Mouse (Mus musculus): ENCODE results near the gene Mybpc3.

The Mybpc3 gene

GRCm38 (mm10) chr2:91125101-91125500 is 7.2 kb downstream of the Mybpc3 start:
- DNase-seq, result no peak

- DNase-seq, result no peak
Observed at GRCm38 (mm10) chr2:91128761-91129160, 10.8 kb downstream of the Mybpc3 start.

GRCm38 (mm10) chr2:91130126-91130525 is 12.2 kb downstream of the Mybpc3 start:
- no peak for DNase-seq

GRCm38 (mm10) chr2:91131251-91131650 is 13.3 kb downstream of the Mybpc3 start:
- DNase-seq, result no peak

GRCm38 (mm10) chr2:91132035-91132434 is 14.1 kb downstream of the Mybpc3 start:
- DNase-seq, result no peak

- no peak for DNase-seq
Observed at GRCm38 (mm10) chr2:91136513-91137412, 18.8 kb downstream of the Mybpc3 start.

- DNase-seq, result no peak
Observed at GRCm38 (mm10) chr2:91137481-91137880, 19.5 kb downstream of the Mybpc3 start.

- no peak for DNase-seq
Observed at GRCm38 (mm10) chr2:91139311-91139710, 21.4 kb downstream of the Mybpc3 start.

- DNase-seq, result no peak
Observed at GRCm38 (mm10) chr2:91139764-91140163, 21.8 kb downstream of the Mybpc3 start.

GRCm38 (mm10) chr2:91142920-91143319 is 25.0 kb downstream of the Mybpc3 start:
- no peak for DNase-seq

GRCm38 (mm10) chr2:91143401-91143800 is 25.5 kb downstream of the Mybpc3 start:
- DNase-seq, result no peak

GRCm38 (mm10) chr2:91148101-91148500 is 30.2 kb downstream of the Mybpc3 start:
- no peak for DNase-seq

GRCm38 (mm10) chr2:91151331-91151730 is 33.4 kb downstream of the Mybpc3 start:
- DNase-seq, result no peak

GRCm38 (mm10) chr2:91152885-91153377 is 35.0 kb downstream of the Mybpc3 start:
- DNase-seq, result no peak

- DNase-seq, result no peak
Observed at GRCm38 (mm10) chr2:91154091-91154490, 36.1 kb downstream of the Mybpc3 start.

- DNase-seq, result no peak
Observed at GRCm38 (mm10) chr2:91157002-91157752, 39.2 kb downstream of the Mybpc3 start.

- peak; percentile 11 for DNase-seq
Observed at GRCm38 (mm10) chr2:91160591-91160990, 42.6 kb downstream of the Mybpc3 start.

GRCm38 (mm10) chr2:91162952-91163351 is 45.0 kb downstream of the Mybpc3 start:
- DNase-seq, result no peak

GRCm38 (mm10) chr2:91163532-91163931 is 45.6 kb downstream of the Mybpc3 start:
- DNase-seq, result no peak

GRCm38 (mm10) chr2:91164991-91165390 is 47.0 kb downstream of the Mybpc3 start:
- no peak for DNase-seq

- no peak for DNase-seq
Observed at GRCm38 (mm10) chr2:91167629-91168028, 49.7 kb downstream of the Mybpc3 start.

- no peak for DNase-seq
Observed at GRCm38 (mm10) chr2:91169587-91170322, 51.8 kb downstream of the Mybpc3 start.

- DNase-seq, result no peak
Observed at GRCm38 (mm10) chr2:91175490-91175889, 57.5 kb downstream of the Mybpc3 start.

Measured in kidney, adult 11 months (tissue).